Mouse (Mus musculus) spleen, adult 2 months (tissue): Measurements from ENCODE around the gene Vangl1. TPM values are rescaled to one million over a fixed set of nuclear protein-coding genes. Genes with fewer than 3 reads are reported as not detected.

ENCODE experiments used
- DNase-seq, 2 experiments: peaks; one replicate each; pipeline versions ENCODE4 v3.0.0 to v3.0.0-alpha.2; 2012 to 2021; ENCODE audit warnings: low spot score in 2 of 2, low read depth in 1 of 2
- H3K27ac ChIP-seq: fragments of 200-500 bp; 2 replicates; pipeline ENCODE4 v1.5.1; 2012; ENCODE audit warnings: low read length, inconsistent platforms; ENCODE audit not compliant: insufficient read depth
- H3K27me3 ChIP-seq: fragments of 200-500 bp; 2 replicates; pipeline ENCODE4 v1.6.1; 2012; ENCODE audit warnings: mild to moderate bottlenecking, moderate library complexity, low read length, inconsistent platforms; ENCODE audit not compliant: control insufficient read depth, insufficient read depth
- H3K36me3 ChIP-seq: fragments of 200-500 bp; 2 replicates; pipeline ENCODE4 v1.6.1; 2012; ENCODE audit warnings: mild to moderate bottlenecking, low read length, inconsistent platforms; ENCODE audit not compliant: control insufficient read depth, insufficient read depth
- H3K4me1 ChIP-seq: fragments of 200-500 bp; 2 replicates; pipeline ENCODE4 v1.6.1; 2011; ENCODE audit warnings: inconsistent platforms; ENCODE audit not compliant: control insufficient read depth, insufficient read depth, insufficient read length
- H3K4me3 ChIP-seq: fragments of 200-500 bp; 2 replicates; pipeline ENCODE4 v1.5.1; 2011; ENCODE audit warnings: mild to moderate bottlenecking, inconsistent platforms; ENCODE audit not compliant: insufficient read depth, insufficient read length; ENCODE audit errors: extremely low read depth
- CTCF ChIP-seq: fragments of 200-500 bp; IDR thresholded peaks from 2 replicates; pipeline ENCODE4 v1.5.1; 2011; ENCODE audit warnings: mild to moderate bottlenecking, inconsistent platforms; ENCODE audit not compliant: insufficient read depth, insufficient read length, insufficient replicate concordance; ENCODE audit errors: extremely low read depth
- POLR2A ChIP-seq: fragments of 200-500 bp; IDR thresholded peaks from 2 replicates; pipeline ENCODE4 v1.6.1; 2011; ENCODE audit warnings: low read depth, low read length, inconsistent platforms
- WGBS: fragments of 180-500 bp; shearing (Covaris S2); methylation state at CpG from one replicate; pipeline ENCODE4 v1.1.7; 2018; 5-methylcytosine and 5-hydroxymethylcytosine counted together
- polyA plus RNA-seq: library from polyadenylated mRNA; depleted of rRNA; stranded (reverse); fragments of >200 nt; gene quantifications from 2 replicates; pipeline ENCODE4 v1.2.3, GENCODE M21; 2012

Vangl1 gene
- polyA plus RNA-seq, 1 experiment: 18.2 TPM

DNA sequence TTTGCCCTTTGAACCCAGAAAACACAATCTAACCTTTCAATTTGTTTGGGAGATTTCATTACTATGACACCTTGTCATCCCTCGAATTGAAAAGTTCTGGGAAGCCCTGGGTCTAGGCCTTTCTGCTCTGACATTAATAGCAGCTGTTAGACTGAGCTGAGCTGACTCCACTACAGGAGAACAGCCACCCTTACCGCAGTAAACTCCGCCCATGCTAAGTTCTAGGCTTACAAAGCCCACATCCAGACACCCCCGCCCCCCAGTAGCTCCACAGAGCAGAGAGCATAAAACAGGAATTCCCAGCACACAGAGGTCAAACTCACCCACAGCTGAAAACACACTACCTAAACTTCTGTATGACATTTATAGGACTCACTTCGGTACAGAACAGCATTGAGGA is 19.8 kb downstream of the Vangl1 start:
- Histone ChIP-seq H3K27ac (no peak overlapping the region), H3K4me3 (no peak overlapping the region), H3K27me3 (no peaks in the 10 kb centered on the region), H3K36me3 (no peaks in the 10 kb centered on the region), H3K4me1 (no peaks in the 10 kb centered on the region)
- WGBS: 83% methylated on average over 5 of the region's 5 CpGs
- no peak for DNase-seq
- TF ChIP-seq POLR2A: no peak
- no peak for TF ChIP-seq CTCF

DNA sequence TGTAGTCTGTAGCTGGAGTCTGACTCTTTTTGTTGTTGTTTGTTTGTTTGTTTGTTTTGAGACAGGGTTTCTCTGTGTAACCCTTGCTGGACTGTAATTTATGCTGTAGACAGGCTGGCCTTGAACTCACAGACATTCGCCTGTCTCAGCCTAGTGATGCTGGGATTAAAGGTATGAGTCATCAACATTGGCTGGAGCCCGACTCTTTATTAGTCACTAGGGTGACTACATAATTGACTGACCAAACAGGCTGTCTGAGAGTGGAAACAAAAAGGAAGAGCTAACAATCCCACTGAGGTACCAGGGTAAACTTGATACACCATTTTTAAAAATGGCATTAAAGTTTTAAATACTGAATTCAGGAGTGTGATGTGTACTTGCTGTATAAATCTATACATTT is 21.9 kb downstream of the Vangl1 start:
- Histone ChIP-seq H3K27me3 (no peaks in the 10 kb centered on the region), H3K27ac (no peak overlapping the region), H3K4me1 (no peaks in the 10 kb centered on the region), H3K4me3 (no peak overlapping the region), H3K36me3 (no peaks in the 10 kb centered on the region)
- TF ChIP-seq CTCF (no peak), POLR2A (no peak)
- DNase-seq: no peak
- 82% methylated on average over 2 of the region's 2 CpGs for WGBS

DNA sequence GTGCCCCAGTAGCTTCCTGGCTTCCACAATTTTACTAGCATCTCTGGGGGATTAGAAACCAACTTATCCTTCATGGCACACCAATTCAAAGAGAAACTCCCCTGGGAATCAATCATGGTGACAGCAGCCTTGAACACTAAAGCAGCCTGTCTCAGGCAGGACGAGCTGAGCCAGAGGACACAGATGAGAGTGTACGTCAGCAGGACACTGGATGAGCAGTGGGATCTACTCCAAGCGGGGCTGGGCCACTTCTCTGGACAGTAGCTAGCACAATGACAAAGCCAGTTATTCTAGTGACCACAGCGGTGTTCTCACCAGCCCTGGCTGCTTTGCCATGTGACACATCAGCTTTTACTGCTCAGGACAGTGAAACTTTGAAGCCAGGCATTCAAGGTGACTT is 23.3 kb downstream of the Vangl1 start:
- DNase-seq: no peak
- H3K4me1 ChIP-seq: no peaks in the 10 kb centered on the region
- H3K4me3 ChIP-seq: no peak overlapping the region
- H3K27ac ChIP-seq: no peak overlapping the region
- WGBS: 92% methylated on average over 4 of the region's 4 CpGs
- no peaks in the 10 kb centered on the region for H3K27me3 ChIP-seq
- TF ChIP-seq POLR2A (no peak), CTCF (no peak)
- H3K36me3 ChIP-seq: no peaks in the 10 kb centered on the region

DNA sequence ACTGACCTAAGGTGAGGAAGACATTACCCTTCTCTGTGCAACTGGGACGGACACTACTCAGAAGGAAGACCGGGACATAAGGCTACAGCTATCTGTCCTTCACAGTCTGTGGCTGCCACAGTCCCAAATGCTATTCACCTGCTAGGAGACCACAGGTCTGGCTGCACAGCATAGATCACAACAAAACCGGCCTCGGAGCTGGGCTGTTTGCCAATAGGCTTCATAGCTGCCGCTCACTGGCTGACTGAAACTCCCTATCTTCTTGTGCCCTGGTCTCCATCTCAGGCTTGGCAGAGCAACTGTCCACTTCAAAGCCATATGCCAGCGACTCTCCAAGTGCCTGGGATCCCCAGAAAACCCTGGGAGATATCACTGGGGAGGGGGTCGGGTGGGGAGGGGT is 23.7 kb downstream of the Vangl1 start:
- WGBS: 79% methylated on average over 7 of the region's 7 CpGs
- DNase-seq: no peak
- H3K27me3 ChIP-seq: no peaks in the 10 kb centered on the region
- no peak overlapping the region for H3K27ac ChIP-seq
- no peaks in the 10 kb centered on the region for H3K4me1 ChIP-seq
- H3K4me3 ChIP-seq: no peak overlapping the region
- no peak for TF ChIP-seq POLR2A
- TF ChIP-seq CTCF: no peak
- no peaks in the 10 kb centered on the region for H3K36me3 ChIP-seq

DNA sequence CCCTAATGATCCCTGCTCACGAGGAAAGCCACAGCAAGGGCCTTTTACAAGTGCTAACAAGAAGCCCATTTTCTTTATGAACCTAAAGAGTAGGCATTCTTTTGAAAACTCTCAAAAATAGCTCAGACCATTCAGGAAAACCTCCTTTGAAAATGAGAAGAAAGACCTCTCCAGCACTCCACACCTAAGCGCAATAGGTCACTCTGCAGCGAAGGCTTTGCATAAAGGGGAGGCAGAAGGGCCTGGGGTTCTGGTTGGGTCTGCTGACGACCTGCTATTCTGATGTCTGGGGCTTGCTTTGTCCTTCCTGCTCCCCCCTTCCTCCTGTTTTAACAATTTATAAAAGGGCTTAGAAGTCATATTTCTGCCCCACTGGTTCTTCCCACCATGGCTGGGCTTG is 24.6 kb downstream of the Vangl1 start:
- H3K36me3 ChIP-seq: no peaks in the 10 kb centered on the region
- H3K4me3 ChIP-seq: no peak overlapping the region
- no peak for DNase-seq
- no peaks in the 10 kb centered on the region for H3K4me1 ChIP-seq
- no peak overlapping the region for H3K27ac ChIP-seq
- TF ChIP-seq POLR2A (no peak), CTCF (no peak)
- 85% methylated on average over 4 of the region's 4 CpGs for WGBS
- H3K27me3 ChIP-seq: no peaks in the 10 kb centered on the region

DNA sequence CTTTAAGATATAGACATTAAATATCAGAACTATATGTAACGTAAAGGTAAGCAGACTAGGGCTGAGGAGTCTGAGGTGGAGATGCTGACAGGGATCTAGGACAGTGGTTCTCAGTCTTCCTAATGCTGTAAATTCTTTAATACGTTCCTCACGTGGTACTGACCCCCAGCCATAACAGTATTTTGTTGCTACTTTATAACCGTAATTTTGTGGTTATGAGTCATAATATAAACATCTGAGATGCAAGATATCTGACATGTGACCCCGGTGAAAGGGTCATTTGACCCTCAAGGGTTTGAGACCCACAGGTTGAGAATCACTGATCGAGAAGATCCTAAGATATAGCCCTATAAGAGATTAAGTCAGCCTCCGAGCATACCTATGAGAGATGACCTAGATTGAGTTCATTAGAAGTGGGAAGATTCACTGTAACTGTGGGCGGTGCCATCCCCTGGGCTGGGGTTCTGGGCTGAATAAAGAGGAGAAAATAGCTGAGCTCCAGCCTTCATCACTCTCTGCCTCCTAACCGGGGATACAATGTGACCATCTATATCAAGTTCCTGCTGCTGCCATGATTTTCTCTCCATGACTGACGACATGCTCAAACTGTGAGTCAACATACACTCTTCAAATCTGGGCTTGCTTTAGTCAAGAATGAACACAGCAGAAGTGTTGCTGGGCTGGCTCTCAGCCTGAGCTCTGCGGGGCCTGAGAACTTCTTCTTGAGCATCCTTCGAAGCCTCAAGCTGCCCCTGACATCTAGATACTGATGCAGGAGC is 26.5 kb downstream of the Vangl1 start:
- Histone ChIP-seq H3K4me1 (no peaks in the 10 kb centered on the region), H3K36me3 (no peaks in the 10 kb centered on the region), H3K27ac (no peak overlapping the region), H3K27me3 (no peaks in the 10 kb centered on the region), H3K4me3 (no peak overlapping the region)
- 91% methylated on average over 12 of the region's 12 CpGs for WGBS
- DNase-seq: no peak
- TF ChIP-seq POLR2A (no peak), CTCF (no peak)

DNA sequence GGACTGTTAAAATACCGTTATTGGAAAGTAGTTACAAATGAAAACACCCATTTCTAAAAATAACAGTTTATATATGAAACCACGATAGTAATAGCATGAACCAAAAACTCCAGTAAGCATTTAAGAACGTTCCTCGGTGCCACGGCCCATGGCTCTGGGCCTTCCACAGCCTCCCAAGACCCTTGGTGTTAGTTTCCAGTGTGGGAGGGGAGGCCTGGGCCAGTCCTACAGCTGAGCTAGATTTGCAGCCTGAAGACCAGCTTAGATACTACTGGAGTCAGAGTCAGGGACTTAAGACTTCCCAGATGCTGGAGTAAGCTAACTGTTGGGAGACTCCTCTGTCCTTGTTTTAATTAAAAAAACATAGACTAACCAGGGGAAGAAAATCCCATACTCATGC is 28.4 kb downstream of the Vangl1 start:
- H3K27me3 ChIP-seq: no peaks in the 10 kb centered on the region
- H3K4me1 ChIP-seq: no peaks in the 10 kb centered on the region
- H3K27ac ChIP-seq: no peak overlapping the region
- H3K4me3 ChIP-seq: no peak overlapping the region
- TF ChIP-seq POLR2A (no peak), CTCF (no peak)
- no peaks in the 10 kb centered on the region for H3K36me3 ChIP-seq
- DNase-seq: no peak
- 84% methylated on average over 5 of the region's 5 CpGs for WGBS
